Mouse (Mus musculus): ENCODE measurements at regions not wholly inside any gene's neighbourhood (a gene's known extent, or its start where the extent isn't known, plus 50 kb on each side); places are given as distances from the start of the nearest gene placed in this dataset.

DNA sequence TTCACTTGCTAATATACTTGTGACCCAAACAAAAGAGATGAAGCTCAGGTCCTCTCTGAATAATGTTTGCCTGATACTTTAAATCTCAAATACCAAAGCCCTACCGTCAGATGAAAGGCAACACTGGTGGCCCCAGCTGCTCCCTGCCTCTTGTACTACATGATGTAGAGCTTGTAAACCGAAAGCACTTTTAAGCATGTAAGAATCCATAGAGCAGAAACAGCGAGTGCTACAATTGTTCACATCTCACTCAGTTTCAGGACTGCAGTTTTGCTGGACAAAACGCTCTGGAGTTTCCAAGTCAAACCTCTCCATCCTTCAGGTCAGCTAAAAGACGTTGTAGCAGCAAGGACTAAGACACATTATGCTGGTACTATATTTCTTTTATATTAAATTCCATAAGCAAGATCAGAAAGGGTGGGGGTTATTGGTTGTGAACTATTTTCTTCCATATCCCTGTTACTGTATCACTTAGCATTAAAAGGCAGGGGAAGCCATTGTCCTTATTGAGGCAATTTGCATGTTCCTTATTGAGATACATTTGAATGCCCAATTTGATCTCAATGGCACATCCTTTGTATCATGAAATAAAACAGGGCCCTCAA, 562.7 kb upstream of the Slc35b3 start:
- TF ChIP-seq CTCF (IDR thresholded peaks at IDR 0.05; ENCODE audit: borderline replicate concordance, insufficient read depth, low read depth, low read length): no peak
- TF ChIP-seq POLR2A (IDR thresholded peaks at IDR 0.05; ENCODE audit: borderline replicate concordance, insufficient read depth, low read length): no peak
